Mouse (Mus musculus): ENCODE data around the gene Adprhl2.

DNA sequence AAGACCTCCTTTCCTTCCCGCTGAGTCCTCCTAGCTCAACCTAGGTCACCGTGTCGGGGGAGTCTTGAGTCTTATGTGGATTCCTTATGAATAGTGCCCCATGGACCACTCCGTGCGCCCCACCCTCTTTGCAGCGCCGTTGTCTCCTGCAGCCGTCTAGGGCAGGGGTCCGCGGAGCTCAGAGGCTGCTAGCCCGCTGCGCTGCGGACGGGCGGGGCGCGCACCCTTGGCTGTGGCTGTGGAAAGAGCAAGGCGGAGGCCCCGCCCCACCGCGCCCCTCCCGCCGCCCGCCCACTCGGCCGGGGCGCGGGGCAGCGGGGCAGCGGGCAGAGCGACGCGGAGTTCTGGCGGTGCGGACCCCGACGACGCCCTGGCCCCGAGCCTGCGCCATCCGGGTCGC, 35.0 kb downstream of the Adprhl2 start, which contains the start of gene Col8a2:
- TF ChIP-seq POLR2A (IDR thresholded peaks at IDR 0.05; ENCODE audit: low read depth, low read length) (no peak), CTCF (IDR thresholded peaks at IDR 0.05; ENCODE audit: extremely low read depth, insufficient read depth, insufficient read length, insufficient replicate concordance) (no peak)
